Mouse (Mus musculus): ENCODE measurements at regions not wholly inside any gene's neighbourhood (a gene's known extent, or its start where the extent isn't known, plus 50 kb on each side); places are given as distances from the start of the nearest gene placed in this dataset.

- DNase-seq: no peak
- intact Hi-C loops (cut with DNase I): no loop called here
Measured at GRCm38 (mm10) chr12:79950579-79951112, 162.2 kb downstream of the Zfp36l1 start.

- DNase-seq: peak; percentile 86 to 90
- intact Hi-C loops (cut with DNase I): loop anchor here (5.0 kb wide), 1 partner anchor 53 kb away; no protein-coding TSS in a partner anchor
Measured at GRCm38 (mm10) chr12:79949101-79949824, 163.6 kb downstream of the Zfp36l1 start.

- intact Hi-C loops (cut with DNase I): loop anchor here (5.0 kb wide), 1 partner anchor 55 kb away; no protein-coding TSS in a partner anchor
Measured at GRCm38 (mm10) chr12:79947574-79947973, 165.2 kb downstream of the Zfp36l1 start.

GRCm38 (mm10) chr12:79946777-79947176 lies 166.0 kb downstream of the Zfp36l1 start:
- DNase-seq: no peak
- intact Hi-C loops (cut with DNase I): loop anchor here (5.0 kb wide), 1 partner anchor 56 kb away; no protein-coding TSS in a partner anchor

More at GRCm38 (mm10) chr12:79947574-79947973, 165.2 kb downstream of the Zfp36l1 start:
- DNase-seq: no peak

GRCm38 (mm10) chr12:79945899-79946298 lies 166.9 kb downstream of the Zfp36l1 start:
- intact Hi-C loops (cut with DNase I): loop anchor here (5.0 kb wide), 1 partner anchor 56 kb away; no protein-coding TSS in a partner anchor

GRCm38 (mm10) chr12:79944714-79945493 lies 167.9 kb downstream of the Zfp36l1 start:
- intact Hi-C loops (cut with DNase I): loop anchor here (5.0 kb wide), 1 partner anchor 57 kb away; no protein-coding TSS in a partner anchor
- DNase-seq: peak; percentile 71 to 72

More at GRCm38 (mm10) chr12:79945899-79946298, 166.9 kb downstream of the Zfp36l1 start:
- DNase-seq: no peak

- no peak for DNase-seq
- intact Hi-C loops (cut with DNase I): no loop called here
Measured at GRCm38 (mm10) chr12:79944090-79944489, 168.7 kb downstream of the Zfp36l1 start.

GRCm38 (mm10) chr12:79942563-79943131 lies 170.2 kb downstream of the Zfp36l1 start:
- intact Hi-C loops (cut with DNase I): no loop called here
- peak; percentile 50 to 55 for DNase-seq

GRCm38 (mm10) chr12:79941828-79942227 lies 171.0 kb downstream of the Zfp36l1 start:
- no peak for DNase-seq
- intact Hi-C loops (cut with DNase I): no loop called here

- no peak for DNase-seq
- intact Hi-C loops (cut with DNase I): no loop called here
Measured at GRCm38 (mm10) chr12:79939436-79939835, 173.4 kb downstream of the Zfp36l1 start.

GRCm38 (mm10) chr12:79937876-79938275 lies 174.9 kb downstream of the Zfp36l1 start:
- intact Hi-C loops (cut with DNase I): no loop called here
- DNase-seq: no peak

GRCm38 (mm10) chr12:79936698-79937097 lies 176.1 kb downstream of the Zfp36l1 start:
- intact Hi-C loops (cut with DNase I): no loop called here
- DNase-seq: peak; percentile 63 to 70

GRCm38 (mm10) chr12:79934091-79934490 lies 178.7 kb downstream of the Zfp36l1 start:
- intact Hi-C loops (cut with DNase I): no loop called here
- DNase-seq: no peak

- intact Hi-C loops (cut with DNase I): no loop called here
- no peak for DNase-seq
Measured at GRCm38 (mm10) chr12:79932905-79933304, 179.9 kb downstream of the Zfp36l1 start.

GRCm38 (mm10) chr12:79931455-79931854 lies 181.4 kb downstream of the Zfp36l1 start:
- DNase-seq: no peak
- intact Hi-C loops (cut with DNase I): no loop called here

- no peak for DNase-seq
- intact Hi-C loops (cut with DNase I): loop anchor here (5.0 kb wide), 1 partner anchor 182 kb away; the partner anchor contains the start of gene Zfp36l1
Measured at GRCm38 (mm10) chr12:79929846-79930245, 183.0 kb downstream of the Zfp36l1 start.

- intact Hi-C loops (cut with DNase I): loop anchor here (5.0 kb wide), 1 partner anchor 183 kb away; the partner anchor contains the start of gene Zfp36l1
- peak; percentile 80 to 81 for DNase-seq
Measured at GRCm38 (mm10) chr12:79928739-79929380, 184.0 kb downstream of the Zfp36l1 start.

GRCm38 (mm10) chr12:79928298-79928697 lies 184.5 kb downstream of the Zfp36l1 start:
- DNase-seq: peak; percentile 60 to 61
- intact Hi-C loops (cut with DNase I): loop anchor here (5.0 kb wide), 1 partner anchor 184 kb away; the partner anchor contains the start of gene Zfp36l1

- peak; percentile 81 to 84 for DNase-seq
Measured at GRCm38 (mm10) chr12:79925704-79926588, 186.9 kb downstream of the Zfp36l1 start.

More at GRCm38 (mm10) chr12:79925704-79926588, 186.9 kb downstream of the Zfp36l1 start:
- intact Hi-C loops (cut with DNase I): loop anchor here (2.0 to 5.0 kb wide), 2 partner anchors 15 to 186 kb away; partner anchors contain the start of gene Zfp36l1
